Mouse (Mus musculus): ENCODE measurements around the gene Gadl1. TPM values are rescaled to one million over a fixed set of nuclear protein-coding genes. Genes with fewer than 3 reads are reported as not detected.

Gadl1 gene
- total and polyA plus RNA-seq, 3 experiments = 0.06 to 0.08 TPM; not detected in 1

- no peaks in the 10 kb centered on the region for H3K4me1 ChIP-seq (ENCODE audit: control insufficient read depth in 1 of 2, insufficient read depth in 2 of 2, low read length in 2 of 2)
- H3K9me3 ChIP-seq (replicated peaks; ENCODE audit: insufficient read depth, low read length) = no peaks in the 10 kb centered on the region
- TF ChIP-seq MYB (IDR thresholded peaks at IDR 0.05; ENCODE audit: low read depth, low read length) (no peak), GABPA (IDR thresholded peaks at IDR 0.05; ENCODE audit: low read depth, low read length) (no peak), ZMIZ1 (IDR thresholded peaks at IDR 0.05; ENCODE audit: low read depth, low read length) (no peak), POLR2AphosphoS2 (IDR thresholded peaks at IDR 0.05; ENCODE audit: low read length) (no peak), E2F4 (IDR thresholded peaks at IDR 0.05; ENCODE audit: borderline replicate concordance, low read depth, low read length) (no peak)
- H3K9ac ChIP-seq (ENCODE audit: control insufficient read depth, low read depth, low read length, poor library complexity, severe bottlenecking) = no peak overlapping the region
- no peak overlapping the region for H3K27ac ChIP-seq (ENCODE audit: control insufficient read depth, low read depth, low read length)
- no peaks in the 10 kb centered on the region for H3K79me2 ChIP-seq (ENCODE audit: control insufficient read depth, insufficient read depth, low read length, poor library complexity)
- H3K27me3 ChIP-seq (ENCODE audit: control insufficient read depth in 1 of 2, insufficient read depth in 2 of 2, low read length in 2 of 2) = no peaks in the 10 kb centered on the region; a peak in 1 of 4 replicates
- H3K4me3 ChIP-seq (ENCODE audit: control insufficient read depth in 1 of 2, insufficient read depth in 1 of 2, low read depth in 2 of 2, low read length in 2 of 2) = no peak overlapping the region
- DNase-seq (ENCODE audit: low read depth, low spot score) = no peak
- no peaks in the 10 kb centered on the region for H3K36me3 ChIP-seq (ENCODE audit: control insufficient read depth in 1 of 2, insufficient read depth in 2 of 2, low read length in 2 of 2)
Measured at GRCm38 (mm10) chr9:115965056-115965455, 55.8 kb downstream of the Gadl1 start.

GRCm38 (mm10) chr9:115966116-115966515 is 56.9 kb downstream of the Gadl1 start:
- no peaks in the 10 kb centered on the region for H3K79me2 ChIP-seq (ENCODE audit: control insufficient read depth, insufficient read depth, low read length, poor library complexity)
- no peaks in the 10 kb centered on the region for H3K36me3 ChIP-seq (ENCODE audit: control insufficient read depth in 1 of 2, insufficient read depth in 2 of 2, low read length in 2 of 2)
- DNase-seq (ENCODE audit: low read depth, low spot score) = no peak
- no peak overlapping the region for H3K27ac ChIP-seq (ENCODE audit: control insufficient read depth, low read depth, low read length)
- TF ChIP-seq USF2 (IDR thresholded peaks at IDR 0.05; ENCODE audit: borderline replicate concordance in 1 of 2, insufficient read depth in 1 of 2, low read depth in 1 of 2, low read length in 2 of 2) (no peak), POLR2AphosphoS2 (IDR thresholded peaks at IDR 0.05; ENCODE audit: low read length) (no peak), ZKSCAN1 (IDR thresholded peaks at IDR 0.05; ENCODE audit: low read depth, low read length) (no peak), TBP (IDR thresholded peaks at IDR 0.05; ENCODE audit: low read depth, low read length) (no peak), MEF2A (IDR thresholded peaks at IDR 0.05; ENCODE audit: extremely low read depth, insufficient replicate concordance, low read depth, low read length, poor library complexity, severe bottlenecking) (no peak), JUND (IDR thresholded peaks at IDR 0.05; ENCODE audit: low read depth, low read length) (no peak), POLR2A (IDR thresholded peaks at IDR 0.05; ENCODE audit: control insufficient read depth in 1 of 2, insufficient read depth in 1 of 2, low read depth in 1 of 2, low read length in 2 of 2, poor library complexity in 1 of 2) (no peak), ETS1 (IDR thresholded peaks at IDR 0.05; ENCODE audit: low read depth, low read length) (no peak), BHLHE40 (IDR thresholded peaks at IDR 0.05; ENCODE audit: borderline replicate concordance, low read depth, low read length) (no peak), NELFE (IDR thresholded peaks at IDR 0.05; ENCODE audit: low read depth, low read length) (no peak), HCFC1 (IDR thresholded peaks at IDR 0.05; ENCODE audit: low read depth, low read length) (no peak), MAX (IDR thresholded peaks at IDR 0.05; ENCODE audit: low read length) (no peak), CHD1 (IDR thresholded peaks at IDR 0.05; ENCODE audit: low read depth, low read length) (no peak), POLR2AphosphoS5 (IDR thresholded peaks at IDR 0.05; ENCODE audit: borderline replicate concordance, low read depth, low read length) (no peak)
- no peak overlapping the region for H3K4me3 ChIP-seq (ENCODE audit: control insufficient read depth in 1 of 2, insufficient read depth in 1 of 2, low read depth in 2 of 2, low read length in 2 of 2)
- H3K9ac ChIP-seq (ENCODE audit: control insufficient read depth, low read depth, low read length, poor library complexity, severe bottlenecking) = no peak overlapping the region
- H3K9me3 ChIP-seq (replicated peaks; ENCODE audit: insufficient read depth, low read length) = no peaks in the 10 kb centered on the region
- H3K4me1 ChIP-seq (ENCODE audit: control insufficient read depth in 1 of 2, insufficient read depth in 2 of 2, low read length in 2 of 2) = no peaks in the 10 kb centered on the region
- no peaks in the 10 kb centered on the region; a peak in 1 of 4 replicates for H3K27me3 ChIP-seq (ENCODE audit: control insufficient read depth in 1 of 2, insufficient read depth in 2 of 2, low read length in 2 of 2)
